In genomic region chr4:44973450-44973849, GRCm38 (mm10) we compare ENCODE assay signal across 8 mouse cellular contexts. TPM values are rescaled to one million over a fixed set of nuclear protein-coding genes. Genes with fewer than 3 reads are reported as not detected.
DNase-seq lines count a peak whose midpoint lies in the region; ATAC-seq lines count a peak whose summit lies in the region.

No protein-coding gene starts in this region.

- H3K27ac ChIP-seq in hindbrain, embryonic 13.5 days, result no peak overlapping the region

- H3K9ac ChIP-seq in hindbrain, embryonic 13.5 days, result no peak overlapping the region

- 0 out of 2 replicates have a peak overlapping the region, but pooled peaks have one; percentile 0 for H3K4me3 ChIP-seq in hindbrain, embryonic 13.5 days

- H3K36me3 ChIP-seq in hindbrain, embryonic 13.5 days, result no peaks in the 10 kb centered on the region

- H3K9me3 ChIP-seq in hindbrain, embryonic 13.5 days, result no peaks in the 10 kb centered on the region

- 7% methylated on average over 9 of the region's 9 CpGs for WGBS in hindbrain, embryonic 13.5 days

- no peak for ATAC-seq in hindbrain, embryonic 13.5 days (ENCODE audit: low FRiP score)

- peaks cover 10% of the 10 kb centered on the region for H3K4me1 ChIP-seq in hindbrain, embryonic 13.5 days (replicated peaks)

- peak; percentile 96 for DNase-seq in R1 (ENCODE audit: low read depth, low spot score)
- peak; percentile 89 to 92 for DNase-seq in cerebellum, postnatal 25 days
- peak; percentile 86 to 90 for DNase-seq in frontal cortex, postnatal 25 days (ENCODE audit: low spot score in 2 of 2)
- peak; percentile 93 to 95 for DNase-seq in layer of hippocampus, postnatal 14 days (ENCODE audit: low spot score in 2 of 2)
- peak; percentile 95 for DNase-seq in lung, postnatal 10 days
- DNase-seq in retina, adult 2 months (ENCODE audit: low read depth, low spot score), result peak; percentile 69
- peak; percentile 95 for DNase-seq in thymus, postnatal 25 days

- 0 out of 2 replicates have a peak, but pooled peaks cover 3% of the 10 kb centered on the region for H3K27me3 ChIP-seq in hindbrain, embryonic 13.5 days

- peak overlapping the region; percentile 26 for H3K4me2 ChIP-seq in hindbrain, embryonic 13.5 days

RNA-seq across cellular contexts. Expression of gene Grhpr, which starts 7.7 kb away (rescaled TPM):
- polyA plus RNA-seq in hindbrain, embryonic 13.5 days (2015; fragmentation: Nextera tagmentation; extraction: Ambion mirVana), result 26.0 and 28.2 TPM in 2 replicates
- 10 to 100 TPM; 18.7 to 21.3 TPM for total RNA-seq in layer of hippocampus, postnatal 14 days (2021)

RNA-seq across cellular contexts. Expression of gene Zbtb5, which starts 38.8 kb away (rescaled TPM):
- polyA plus RNA-seq in hindbrain, embryonic 13.5 days (2015; fragmentation: Nextera tagmentation; extraction: Ambion mirVana), result 45.6 and 48.4 TPM in 2 replicates
- 10 to 100 TPM; 12.1 to 12.7 TPM for total RNA-seq in layer of hippocampus, postnatal 14 days (2021)

RNA-seq across cellular contexts. Expression of gene Polr1e, which starts 44.9 kb away (rescaled TPM):
- 37.9 and 38.5 TPM in 2 replicates for polyA plus RNA-seq in hindbrain, embryonic 13.5 days (2015; fragmentation: Nextera tagmentation; extraction: Ambion mirVana)
- 10 to 100 TPM; 11.9 to 14.8 TPM for total RNA-seq in layer of hippocampus, postnatal 14 days (2021)
